Mouse (Mus musculus) liver, embryonic 14.5 days (tissue): ENCODE results near the gene Birc7. TPM values are rescaled to one million over a fixed set of nuclear protein-coding genes. Genes with fewer than 3 reads are reported as not detected.

Experiments used
- ATAC-seq: fragments of 200-750 bp; cut with Nextera tagmentation; 2 replicates; pipeline ENCODE4 v1.8.0; 2017; ENCODE audit warnings: moderate number of reproducible peaks, mild to moderate bottlenecking, moderate library complexity; ENCODE audit not compliant: insufficient read depth
- DNase-seq, 3 experiments: peaks; one replicate each; pipeline ENCODE4 v3.0.0-alpha.2; 2012 to 2013; ENCODE audit warnings: low read depth in 3 of 3, low spot score in 3 of 3
- H3K27ac ChIP-seq: fragments of 300-500 bp; sonication (generic); 2 replicates; pipeline ENCODE4 v1.5.1; 2014; ENCODE audit warnings: moderate library complexity, mild to moderate bottlenecking, control low read depth, inconsistent platforms
- H3K27me3 ChIP-seq: fragments of 300-500 bp; sonication (generic); 2 replicates; pipeline ENCODE4 v1.6.1; 2014; ENCODE audit warnings: mild to moderate bottlenecking, low read length, moderate library complexity; ENCODE audit not compliant: control insufficient read depth, insufficient read depth
- H3K36me3 ChIP-seq: fragments of 300-500 bp; sonication (generic); replicated peaks from 2 replicates; pipeline ENCODE4 v1.6.1; 2014; ENCODE audit warnings: low read depth; ENCODE audit not compliant: control insufficient read depth, insufficient read depth
- H3K4me1 ChIP-seq, 2 experiments: fragments of 200-500 bp in 1 of 2; fragments of 300-500 bp in 1 of 2; sonication (generic) in 1 of 2; replicated peaks; 2 replicates each; pipeline ENCODE4 v1.6.1; 2012 to 2014; ENCODE audit warnings: antibody characterized with exemption in 1 of 2, inconsistent platforms in 1 of 2, low read length in 1 of 2; ENCODE audit not compliant: control insufficient read depth in 2 of 2, insufficient read depth in 2 of 2
- H3K4me2 ChIP-seq: fragments of 300-500 bp; sonication (generic); 2 replicates; pipeline ENCODE4 v1.6.1; 2014; ENCODE audit warnings: low read depth, mild to moderate bottlenecking, control low read depth, moderate library complexity
- H3K4me3 ChIP-seq, 2 experiments: fragments of 200-500 bp in 1 of 2; fragments of 300-500 bp in 1 of 2; sonication (generic) in 1 of 2; 2 replicates each; pipeline ENCODE4 v1.5.1; 2012 to 2014; ENCODE audit warnings: low read depth in 2 of 2, low read length in 2 of 2, mild to moderate bottlenecking in 2 of 2, control low read depth in 1 of 2, inconsistent platforms in 1 of 2, moderate library complexity in 1 of 2; ENCODE audit not compliant: insufficient read depth in 1 of 2
- H3K9ac ChIP-seq: fragments of 300-500 bp; sonication (generic); replicated peaks from 2 replicates; pipeline ENCODE4 v1.6.1; 2014; ENCODE audit warnings: mild to moderate bottlenecking, control low read depth, moderate library complexity
- H3K9me3 ChIP-seq: fragments of 300-500 bp; sonication (generic); 2 replicates; pipeline ENCODE4 v1.6.1; 2016; ENCODE audit warnings: low read length, mixed read lengths; ENCODE audit not compliant: control insufficient read depth
- CTCF ChIP-seq: IDR thresholded peaks from 2 replicates; pipeline ENCODE4 v1.5.1; 2016; ENCODE audit warnings: antibody characterized with exemption, low read depth, control low read depth
- EP300 ChIP-seq: IDR thresholded peaks from 2 replicates; pipeline ENCODE4 v1.6.1; 2016; ENCODE audit warnings: antibody characterized with exemption, low read depth
- WGBS: fragments of 180-500 bp; shearing (Covaris S2); extraction: QIAGEN DNeasy Blood & Tissue Kit; methylation state at CpG from one replicate; pipeline ENCODE4 v1.1.7; 2014; ENCODE audit not compliant: insufficient replicate concordance; 5-methylcytosine and 5-hydroxymethylcytosine counted together
- polyA plus RNA-seq, 2 experiments: library from polyadenylated mRNA; depleted of rRNA in 1 of 2; stranded (reverse) in 1 of 2; unstranded in 1 of 2; fragments of >200 nt; fragmentation: Nextera tagmentation in 1 of 2; extraction: Ambion mirVana in 1 of 2; gene quantifications; 2 replicates each; pipeline versions ENCODE4 v1.2.1 to v1.2.3; 2012 to 2014

The Birc7 gene
- polyA plus RNA-seq, 2 experiments, result not detected

- H3K9ac ChIP-seq, result peak within 1 kb of the TSS; percentile 97
- WGBS, result 2% methylated on average over 46 of the region's 56 CpGs
- H3K4me2 ChIP-seq, result peak within 1 kb of the TSS; percentile 76
- no peaks in the 10 kb centered on the region for H3K9me3 ChIP-seq
- peaks cover 22% of the 10 kb centered on the region for H3K36me3 ChIP-seq
- H3K27me3 ChIP-seq, result no peaks in the 10 kb centered on the region
- H3K27ac ChIP-seq, result peak within 1 kb of the TSS; percentile 24; the same call in 1 of the 2 replicates
- ATAC-seq, result peak; percentile 94
- peak; percentile 91 to 92 (median 92) for DNase-seq
- no peak for TF ChIP-seq EP300
- no peak for TF ChIP-seq CTCF
- H3K4me1 ChIP-seq, result peaks cover 2 to 12% of the 10 kb centered on the region in 2 experiments; a peak in 3 of 4 replicates
- peak within 1 kb of the TSS; percentile 92 to 94 for H3K4me3 ChIP-seq
Measured at GRCm38 (mm10) chr2:180920810-180921400, 7.9 kb upstream of the Birc7 start, which contains the start of gene Ythdf1. TSS of gene Ythdf1 (minus strand) at chr2:180920949.

- ATAC-seq, result no peak
- Histone ChIP-seq H3K4me1 (peaks cover 2 to 8% of the 10 kb centered on the region in 2 experiments; a peak in 3 of 4 replicates), H3K4me2 (no peak overlapping the region), H3K9me3 (no peaks in the 10 kb centered on the region), H3K9ac (no peak overlapping the region), H3K4me3 (no peak overlapping the region), H3K27me3 (no peaks in the 10 kb centered on the region), H3K36me3 (peaks cover 8% of the 10 kb centered on the region), H3K27ac (no peak overlapping the region)
- no peak for DNase-seq
- TF ChIP-seq CTCF (no peak), EP300 (no peak)
- WGBS, result 70% methylated on average over 6 of the region's 6 CpGs
Measured at GRCm38 (mm10) chr2:180922739-180923138, 6.1 kb upstream of the Birc7 start.

- no peak overlapping the region for H3K9ac ChIP-seq
- no peaks in the 10 kb centered on the region for H3K9me3 ChIP-seq
- no peak overlapping the region for H3K4me3 ChIP-seq
- no peak overlapping the region for H3K27ac ChIP-seq
- TF ChIP-seq CTCF (peak; percentile 95), EP300 (no peak)
- WGBS, result 3% methylated on average over 4 of the region's 4 CpGs
- no peaks in the 10 kb centered on the region for H3K27me3 ChIP-seq
- DNase-seq (peak; percentile 34 to 44 (median 38)), ATAC-seq (no peak)
- peaks cover 0 to 5% of the 10 kb centered on the region in 2 experiments; a peak in 3 of 4 replicates for H3K4me1 ChIP-seq
- no peaks in the 10 kb centered on the region for H3K36me3 ChIP-seq
- no peak overlapping the region for H3K4me2 ChIP-seq
Measured at GRCm38 (mm10) chr2:180925176-180925575, 3.6 kb upstream of the Birc7 start.

- Histone ChIP-seq H3K4me2 (no peak overlapping the region), H3K27me3 (no peaks in the 10 kb centered on the region), H3K4me1 (no peaks in the 10 kb centered on the region), H3K9ac (no peak overlapping the region), H3K4me3 (no peak overlapping the region), H3K36me3 (no peaks in the 10 kb centered on the region), H3K9me3 (no peaks in the 10 kb centered on the region), H3K27ac (no peak overlapping the region)
- ATAC-seq (no peak), DNase-seq (no peak)
- TF ChIP-seq EP300 (no peak), CTCF (no peak)
- 44% methylated on average over 1 of the region's 1 CpGs for WGBS
Measured at GRCm38 (mm10) chr2:180932418-180932817, 3.6 kb downstream of the Birc7 start.

- Histone ChIP-seq H3K4me1 (no peaks in the 10 kb centered on the region), H3K27ac (no peak overlapping the region), H3K9me3 (no peaks in the 10 kb centered on the region), H3K4me2 (no peak overlapping the region), H3K36me3 (no peaks in the 10 kb centered on the region), H3K27me3 (no peaks in the 10 kb centered on the region), H3K4me3 (no peak overlapping the region), H3K9ac (no peak overlapping the region)
- no peak for ATAC-seq
- DNase-seq, result no peak
- no peak for TF ChIP-seq EP300
- no peak for TF ChIP-seq CTCF
Measured at GRCm38 (mm10) chr2:180940187-180940586, 11.4 kb downstream of the Birc7 start.
